Mouse (Mus musculus): ENCODE measurements around the gene Zfp94. TPM values are rescaled to one million over a fixed set of nuclear protein-coding genes. Genes with fewer than 3 reads are reported as not detected.
"Not testable (repeated sequence)": the region's sequence is repeated elsewhere in the genome, so short reads cannot be mapped to it uniquely, and the experiment has no call there.

Zfp94 gene
- polyA plus RNA-seq, 1 experiment from 2014 or later, result 12.2 TPM

- Histone ChIP-seq H3K4me1 (no peaks in the 10 kb centered on the region), H3K4me2 (no peak overlapping the region), H3K36me3 (peaks cover 74% of the 10 kb centered on the region), H3K9ac (no peak overlapping the region), H3K4me3 (no peak overlapping the region), H3K9me3 (0 out of 2 replicates have a peak, but pooled peaks cover 4% of the 10 kb centered on the region), H3K27ac (no peak overlapping the region), H3K27me3 (no peaks in the 10 kb centered on the region)
- ATAC-seq (ENCODE audit: insufficient number of reproducible peaks, low FRiP score, low TSS enrichment, low read depth), result no peak
- 94% methylated on average over 4 of the region's 4 CpGs for WGBS
Observed at GRCm38 (mm10) chr7:24290106-24290693, 26.3 kb downstream of the Zfp94 start.

GRCm38 (mm10) chr7:24288512-24288911 lies 28.0 kb downstream of the Zfp94 start:
- no peak overlapping the region for H3K9ac ChIP-seq
- H3K4me3 ChIP-seq, result no peak overlapping the region
- H3K27ac ChIP-seq, result no peak overlapping the region
- H3K36me3 ChIP-seq, result peaks cover 57% of the 10 kb centered on the region
- 90% methylated on average over 6 of the region's 6 CpGs for WGBS
- H3K4me2 ChIP-seq, result no peak overlapping the region
- no peak for ATAC-seq (ENCODE audit: insufficient number of reproducible peaks, low FRiP score, low TSS enrichment, low read depth)
- H3K4me1 ChIP-seq, result no peaks in the 10 kb centered on the region
- 0 out of 2 replicates have a peak, but pooled peaks cover 4% of the 10 kb centered on the region for H3K9me3 ChIP-seq
- H3K27me3 ChIP-seq, result no peaks in the 10 kb centered on the region

DNA sequence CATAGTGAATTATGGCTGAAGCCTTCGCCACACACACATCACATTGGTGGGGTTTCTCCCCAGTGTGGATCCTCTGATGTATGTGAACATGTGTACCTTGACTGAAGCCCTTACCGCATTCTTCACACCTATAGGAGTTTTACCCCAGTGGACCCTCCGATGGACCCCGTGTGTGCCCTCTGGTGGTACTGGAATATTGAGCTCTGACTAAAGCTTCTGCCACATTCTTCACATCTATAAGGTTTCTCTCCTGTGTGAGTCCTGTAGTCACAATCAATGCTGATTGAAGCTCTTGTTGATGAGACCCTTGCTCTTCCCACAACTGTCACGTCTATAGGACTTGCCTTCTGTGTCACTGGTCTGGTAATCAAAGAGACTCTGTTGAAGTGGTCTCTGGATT lies 28.8 kb downstream of the Zfp94 start:
- Histone ChIP-seq H3K4me2 (no peak overlapping the region), H3K9ac (no peak overlapping the region), H3K4me1 (no peaks in the 10 kb centered on the region), H3K4me3 (no peak overlapping the region), H3K27ac (no peak overlapping the region), H3K36me3 (peaks cover 49% of the 10 kb centered on the region), H3K27me3 (no peaks in the 10 kb centered on the region), H3K9me3 (0 out of 2 replicates have a peak, but pooled peaks cover 4% of the 10 kb centered on the region)
- WGBS, result 86% methylated on average over 5 of the region's 5 CpGs
- ATAC-seq (ENCODE audit: insufficient number of reproducible peaks, low FRiP score, low TSS enrichment, low read depth), result no peak

DNA sequence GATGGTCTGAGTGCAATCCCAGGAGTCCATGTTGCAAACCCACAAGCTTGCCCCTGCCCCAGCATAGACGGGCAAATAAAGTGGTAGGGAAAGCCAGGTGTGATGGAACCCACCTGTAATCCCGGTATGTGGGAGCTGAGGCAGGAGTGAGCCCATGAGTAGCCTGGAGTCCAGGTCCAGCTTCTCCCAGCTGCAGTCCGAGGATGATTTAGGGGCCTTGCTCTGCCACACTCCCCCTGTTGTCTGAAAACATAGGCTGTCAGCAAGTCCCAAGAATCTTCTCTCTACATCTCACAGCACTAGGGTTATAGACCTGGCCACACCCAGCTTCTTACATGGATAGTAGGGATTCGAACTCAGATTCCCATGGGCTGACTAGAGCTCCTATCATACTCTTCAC lies 29.6 kb downstream of the Zfp94 start:
- Histone ChIP-seq H3K36me3 (peaks cover 41% of the 10 kb centered on the region), H3K27me3 (no peaks in the 10 kb centered on the region), H3K9me3 (0 out of 2 replicates have a peak, but pooled peaks cover 4% of the 10 kb centered on the region), H3K4me2 (no peak overlapping the region), H3K4me1 (no peaks in the 10 kb centered on the region), H3K4me3 (no peak overlapping the region), H3K27ac (no peak overlapping the region), H3K9ac (no peak overlapping the region)
- WGBS, result 76% methylated on average over 4 of the region's 4 CpGs
- ATAC-seq (ENCODE audit: insufficient number of reproducible peaks, low FRiP score, low TSS enrichment, low read depth), result no peak

- H3K9me3 ChIP-seq, result no peaks in the 10 kb centered on the region
- H3K27me3 ChIP-seq, result no peaks in the 10 kb centered on the region
- H3K9ac ChIP-seq, result no peak overlapping the region
- peaks cover 33% of the 10 kb centered on the region for H3K36me3 ChIP-seq
- H3K4me1 ChIP-seq, result no peaks in the 10 kb centered on the region
- no peak overlapping the region for H3K27ac ChIP-seq
- no peak overlapping the region for H3K4me3 ChIP-seq
- ATAC-seq (ENCODE audit: insufficient number of reproducible peaks, low FRiP score, low TSS enrichment, low read depth), result no peak
- 47% methylated on average over 4 of the region's 4 CpGs for WGBS
- no peak overlapping the region for H3K4me2 ChIP-seq
Observed at GRCm38 (mm10) chr7:24286090-24286489, 30.4 kb downstream of the Zfp94 start.

DNA sequence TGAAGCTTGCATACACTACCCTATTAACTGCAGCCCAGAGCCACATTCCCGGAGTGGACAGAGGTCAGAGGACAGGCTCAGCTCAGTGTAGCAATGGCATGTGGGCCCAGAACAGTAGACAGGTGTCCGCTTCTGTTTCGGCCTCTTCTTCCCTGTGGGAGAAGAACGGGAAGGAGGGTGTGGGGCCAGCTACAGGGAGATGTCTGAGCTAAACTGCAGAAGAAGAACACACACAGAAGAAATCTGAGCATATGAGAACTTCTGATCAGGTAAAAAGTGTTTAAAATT lies 35.7 kb downstream of the Zfp94 start:
- no peak for ATAC-seq (ENCODE audit: insufficient number of reproducible peaks, low FRiP score, low TSS enrichment, low read depth)
- H3K4me2 ChIP-seq, result no peak overlapping the region
- 50% methylated on average over 4 of the region's 4 CpGs for WGBS

DNA sequence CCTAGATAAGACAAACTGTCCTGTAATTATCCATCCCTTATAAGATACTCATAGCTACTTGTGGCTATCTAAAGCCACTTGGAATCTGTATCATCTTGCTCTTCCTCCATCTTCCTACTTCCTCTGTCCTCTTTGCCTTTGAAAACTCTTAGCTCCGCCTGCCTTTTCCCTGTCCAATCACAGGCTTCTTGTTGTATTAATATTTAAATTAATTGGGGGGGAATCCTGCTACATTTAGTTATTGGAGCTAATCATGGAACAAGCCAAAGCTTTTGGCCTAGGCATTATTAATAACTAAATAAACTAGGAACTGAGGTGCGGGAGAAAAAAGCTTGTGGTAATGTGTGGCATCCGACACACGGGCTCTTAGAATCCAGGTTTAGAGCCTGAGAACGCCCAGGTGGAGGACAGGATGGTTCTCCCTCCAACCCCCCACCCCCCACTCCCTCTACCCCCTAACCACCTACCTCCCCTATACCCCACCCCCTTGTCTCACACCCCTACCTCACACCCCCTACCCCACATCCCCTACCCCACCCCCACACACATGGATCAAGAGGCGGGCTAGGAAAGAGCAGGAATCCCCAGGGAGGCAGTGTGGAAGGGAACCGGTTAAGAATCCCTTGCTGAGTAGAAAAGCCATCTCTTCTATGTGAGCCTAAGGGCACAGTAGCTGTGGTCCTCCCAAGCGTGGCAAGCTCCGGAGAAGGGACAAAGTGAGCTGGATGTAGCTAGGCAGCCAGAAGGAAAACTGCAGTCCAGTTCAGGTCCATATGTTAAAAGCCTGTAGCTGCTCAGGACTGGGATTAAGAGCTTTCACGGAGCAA lies 36.2 kb downstream of the Zfp94 start:
- Histone ChIP-seq H3K4me3 (no peak overlapping the region), H3K9ac (no peak overlapping the region), H3K9me3 (no peaks in the 10 kb centered on the region), H3K27ac (no peak overlapping the region), H3K27me3 (no peaks in the 10 kb centered on the region), H3K4me1 (no peaks in the 10 kb centered on the region), H3K4me2 (no peak overlapping the region), H3K36me3 (peaks cover 10% of the 10 kb centered on the region)
- WGBS, result 53% methylated on average over 10 of the region's 10 CpGs
- no peak for ATAC-seq (ENCODE audit: insufficient number of reproducible peaks, low FRiP score, low TSS enrichment, low read depth)

More for the DNA sequence above, 35.7 kb downstream of the Zfp94 start:
- Histone ChIP-seq H3K9me3 (no peaks in the 10 kb centered on the region), H3K9ac (no peak overlapping the region), H3K36me3 (peaks cover 6% of the 10 kb centered on the region), H3K27ac (no peak overlapping the region), H3K4me3 (no peak overlapping the region), H3K27me3 (no peaks in the 10 kb centered on the region), H3K4me1 (no peaks in the 10 kb centered on the region)

DNA sequence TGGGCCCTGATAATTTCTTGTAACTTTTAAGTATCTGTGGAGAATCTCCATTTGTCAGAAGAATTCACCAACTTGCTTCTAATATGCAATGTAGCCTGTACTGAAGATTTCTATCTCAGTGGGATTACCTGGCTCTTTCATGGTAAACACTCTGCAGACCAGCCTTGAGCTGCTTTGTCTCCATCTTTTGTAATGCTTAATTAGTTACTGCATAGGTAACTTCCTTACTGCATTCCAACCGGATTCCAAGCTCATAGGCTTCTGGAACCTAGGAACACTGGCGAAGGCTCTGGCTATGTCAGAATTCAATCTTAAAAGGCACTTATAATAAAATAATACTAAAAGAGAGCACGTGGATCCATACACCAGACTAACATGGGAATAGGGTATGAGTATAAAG lies 37.7 kb downstream of the Zfp94 start:
- not testable (repeated sequence) for H3K27ac ChIP-seq; H3K9me3 ChIP-seq; H3K9ac ChIP-seq; ATAC-seq (ENCODE audit: insufficient number of reproducible peaks, low FRiP score, low TSS enrichment, low read depth); H3K4me1 ChIP-seq; H3K4me3 ChIP-seq; H3K27me3 ChIP-seq; H3K4me2 ChIP-seq
- peaks cover 25% of the 10 kb centered on the region for H3K36me3 ChIP-seq
- WGBS, result 84% methylated on average over 3 of the region's 3 CpGs

DNA sequence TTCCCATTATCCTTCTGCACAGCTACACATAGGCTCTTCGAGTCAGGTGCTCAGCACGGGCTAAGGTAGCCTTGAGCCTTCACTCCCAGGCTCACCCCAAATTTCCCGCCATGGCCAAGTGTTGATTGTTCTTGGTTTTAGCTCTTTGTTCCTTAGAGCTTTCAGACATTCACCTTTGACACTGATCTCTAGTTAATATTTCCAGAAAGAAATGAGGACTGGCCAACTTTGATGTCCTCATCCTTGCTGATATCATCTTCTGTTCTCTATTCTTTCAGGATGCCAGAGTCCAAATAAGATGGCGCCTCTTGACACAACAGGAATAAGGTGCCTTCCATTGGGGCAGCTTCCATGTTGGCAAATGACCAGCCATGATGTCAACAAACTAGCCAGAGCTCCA lies 42.0 kb downstream of the Zfp94 start:
- WGBS, result 94% methylated on average over 4 of the region's 4 CpGs
- no peak for ATAC-seq (ENCODE audit: insufficient number of reproducible peaks, low FRiP score, low TSS enrichment, low read depth)

GRCm38 (mm10) chr7:24271191-24271590 lies 45.3 kb downstream of the Zfp94 start:
- peaks cover 5% of the 10 kb centered on the region for H3K4me1 ChIP-seq
- H3K27ac ChIP-seq, result no peak overlapping the region
- no peak overlapping the region for H3K4me2 ChIP-seq
- no peak overlapping the region for H3K9ac ChIP-seq
- H3K27me3 ChIP-seq, result no peaks in the 10 kb centered on the region
- no peaks in the 10 kb centered on the region for H3K9me3 ChIP-seq
- ATAC-seq (ENCODE audit: insufficient number of reproducible peaks, low FRiP score, low TSS enrichment, low read depth), result no peak
- WGBS, result 97% methylated on average over 6 of the region's 6 CpGs
- no peak overlapping the region for H3K4me3 ChIP-seq
- peaks cover 25% of the 10 kb centered on the region for H3K36me3 ChIP-seq

More for the DNA sequence above, 42.0 kb downstream of the Zfp94 start:
- Histone ChIP-seq H3K9me3 (no peaks in the 10 kb centered on the region), H3K4me3 (no peak overlapping the region), H3K4me1 (peaks cover 5% of the 10 kb centered on the region), H3K36me3 (peaks cover 29% of the 10 kb centered on the region), H3K27me3 (no peaks in the 10 kb centered on the region), H3K27ac (no peak overlapping the region), H3K4me2 (no peak overlapping the region), H3K9ac (no peak overlapping the region)

- ATAC-seq (ENCODE audit: insufficient number of reproducible peaks, low FRiP score, low TSS enrichment, low read depth), result peak; percentile 88
Observed at GRCm38 (mm10) chr7:24270288-24270672, 46.2 kb downstream of the Zfp94 start, which contains the start of gene Zfp93. Zfp93 (plus strand) TSS chr7:24270420.

GRCm38 (mm10) chr7:24269667-24270287 lies 46.7 kb downstream of the Zfp94 start:
- H3K9me3 ChIP-seq, result no peaks in the 10 kb centered on the region
- H3K4me3 ChIP-seq, result peak overlapping the region; percentile 73
- H3K27ac ChIP-seq, result peak overlapping the region; percentile 80; the same call in 1 of the 2 replicates
- WGBS, result 29% methylated on average over 7 of the region's 7 CpGs
- H3K4me2 ChIP-seq, result peak overlapping the region; percentile 82
- H3K36me3 ChIP-seq, result peaks cover 18% of the 10 kb centered on the region
- no peaks in the 10 kb centered on the region for H3K27me3 ChIP-seq
- peaks cover 5% of the 10 kb centered on the region for H3K4me1 ChIP-seq
- H3K9ac ChIP-seq, result peak overlapping the region; percentile 75; the same call in 1 of the 2 replicates
- ATAC-seq (ENCODE audit: insufficient number of reproducible peaks, low FRiP score, low TSS enrichment, low read depth), result peak; percentile 7; the same call in 1 of the 2 replicates

More at GRCm38 (mm10) chr7:24270288-24270672, 46.2 kb downstream of the Zfp94 start, which contains the start of gene Zfp93:
- H3K27me3 ChIP-seq, result no peaks in the 10 kb centered on the region
- H3K9me3 ChIP-seq, result no peaks in the 10 kb centered on the region
- peaks cover 23% of the 10 kb centered on the region for H3K36me3 ChIP-seq
- peaks cover 5% of the 10 kb centered on the region for H3K4me1 ChIP-seq
- H3K9ac ChIP-seq, result peak within 1 kb of the TSS; percentile 75
- peak within 1 kb of the TSS; percentile 82 for H3K4me2 ChIP-seq
- peak within 1 kb of the TSS; percentile 73 for H3K4me3 ChIP-seq
- WGBS, result 0% methylated on average over 12 of the region's 12 CpGs
- H3K27ac ChIP-seq, result peak within 1 kb of the TSS; percentile 80
